Mouse (Mus musculus) cerebellum, postnatal 4 days (tissue): ENCODE results near the gene Tmprss4.

Source experiments
- DNase-seq, 2 experiments: peaks; one replicate each; pipeline ENCODE4 v3.0.0; 2022; ENCODE audit warnings: low spot score in 2 of 2, mixed read lengths in 1 of 2

Gene Tmprss4

DNA sequence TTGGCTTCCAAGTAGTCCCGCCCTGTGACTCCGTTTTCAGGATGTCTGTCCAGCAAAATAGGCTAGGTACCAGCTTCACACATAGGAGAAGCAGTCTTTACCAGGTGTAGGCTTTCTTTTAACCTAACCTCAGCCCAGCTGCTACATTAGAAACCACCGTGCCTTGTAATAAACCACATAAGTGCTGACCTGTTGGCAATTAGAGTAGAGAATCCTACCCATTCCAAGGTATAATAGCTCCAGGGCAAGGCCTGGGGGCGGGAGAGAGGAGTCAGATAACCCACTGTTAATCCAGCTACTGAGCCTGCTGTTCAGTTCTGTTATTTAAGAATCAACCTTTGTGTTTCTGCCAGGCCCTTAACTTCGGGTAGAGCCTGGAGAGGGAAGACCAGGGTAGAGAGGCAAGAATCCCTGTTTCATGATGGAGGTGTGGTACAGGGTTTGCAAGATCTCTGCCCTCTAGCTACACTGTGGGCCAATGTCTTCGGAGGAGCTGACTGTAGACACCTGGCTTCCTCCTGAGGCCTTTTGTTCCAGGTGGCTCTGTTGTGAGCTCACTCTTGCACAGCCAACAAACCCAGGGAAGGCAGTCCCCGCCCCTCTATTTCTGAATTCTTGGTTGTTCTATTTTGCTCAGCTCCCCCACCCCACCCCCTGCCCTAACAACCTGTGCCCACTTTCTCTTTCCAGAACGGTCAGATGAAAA is 7.6 kb downstream of the Tmprss4 start:
- no peak for DNase-seq

DNA sequence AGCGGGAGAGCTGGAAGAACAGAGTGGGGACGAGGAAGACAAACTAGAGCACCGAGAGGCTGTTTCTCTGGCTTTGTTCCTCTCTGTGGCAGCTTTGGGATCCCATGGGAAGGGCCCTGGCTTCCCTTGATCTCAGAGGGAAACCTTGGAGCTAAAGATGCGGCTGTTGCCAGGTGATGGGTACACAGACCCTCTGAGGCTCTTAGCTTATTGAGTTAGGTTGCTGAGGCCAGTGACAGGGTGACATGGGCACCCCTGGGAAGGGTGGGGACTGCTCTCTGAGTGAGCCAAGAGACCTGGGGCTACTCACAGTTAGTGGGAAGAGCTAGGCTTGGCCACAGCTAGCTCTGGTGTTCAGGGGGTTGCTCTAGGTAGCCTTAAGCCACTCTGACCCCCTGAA is 8.4 kb downstream of the Tmprss4 start:
- DNase-seq: no peak

DNA sequence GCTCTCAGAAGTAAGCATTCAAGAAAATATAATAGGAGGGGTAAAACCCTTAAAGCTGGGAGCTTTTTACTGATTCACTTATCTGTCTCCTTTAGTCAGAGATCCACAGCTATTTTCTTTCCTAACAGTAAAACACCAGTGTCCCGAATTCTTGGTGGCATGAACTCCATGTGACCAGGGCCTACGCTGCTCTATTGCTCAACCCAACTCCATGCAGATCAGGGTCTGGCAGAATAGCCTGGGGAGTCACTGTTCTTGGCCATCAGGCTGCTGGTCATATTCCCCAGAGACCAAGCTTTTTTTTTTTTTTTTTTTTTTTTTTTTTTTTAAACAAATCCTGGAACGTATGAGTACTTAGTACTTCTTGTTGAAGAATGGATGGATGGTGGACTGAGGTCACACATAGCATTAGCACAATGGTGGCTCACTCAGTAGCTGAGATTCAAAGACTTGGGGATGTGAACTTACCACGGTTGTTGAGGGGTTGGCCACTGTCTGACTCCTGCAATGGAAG is 14.2 kb downstream of the Tmprss4 start:
- no peak for DNase-seq

DNA sequence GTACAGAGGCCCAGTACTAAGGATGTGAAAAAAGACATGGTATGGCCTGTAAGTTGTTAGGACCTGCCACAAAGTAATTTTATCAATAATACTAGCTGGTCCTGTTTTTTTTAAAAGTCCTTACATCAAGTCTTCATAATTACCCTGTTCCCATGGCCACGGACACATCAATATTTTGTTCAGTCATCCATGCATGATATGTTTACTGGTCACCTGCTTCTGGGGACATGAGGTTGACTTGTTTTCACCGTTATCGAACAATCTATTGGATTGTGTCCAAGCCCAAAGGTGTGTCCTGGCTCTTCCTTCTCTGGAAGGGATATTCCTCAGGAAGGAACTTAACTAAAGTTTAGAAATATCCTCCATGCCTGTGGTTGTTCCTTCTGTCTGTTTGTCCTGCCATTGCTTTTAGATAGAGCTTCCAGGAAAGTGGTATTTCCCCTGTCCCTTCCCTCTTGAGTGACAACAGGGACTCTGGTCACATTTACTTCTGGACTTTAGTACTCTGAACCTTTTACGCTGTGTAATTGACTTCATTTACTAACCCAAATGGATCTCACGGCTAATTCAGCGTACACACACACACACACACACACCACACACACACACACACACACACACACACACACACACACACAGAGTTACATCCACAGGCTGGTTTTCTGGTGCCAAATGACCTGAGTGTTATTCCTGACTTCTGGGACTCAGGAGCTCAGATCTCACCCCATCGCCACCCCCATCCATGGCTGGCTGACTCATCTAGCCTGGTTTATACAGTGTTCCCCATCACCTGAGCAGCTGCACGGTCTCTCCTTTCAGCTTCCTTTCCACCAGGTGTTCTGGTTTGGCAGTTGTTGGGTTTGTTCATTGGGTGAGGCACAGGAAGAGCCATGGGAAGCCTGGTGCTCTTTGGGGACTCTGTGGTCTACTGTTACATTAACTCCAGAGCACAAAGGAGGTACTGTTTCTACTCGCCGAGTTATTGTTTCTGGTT is 15.0 kb downstream of the Tmprss4 start:
- DNase-seq: no peak

DNA sequence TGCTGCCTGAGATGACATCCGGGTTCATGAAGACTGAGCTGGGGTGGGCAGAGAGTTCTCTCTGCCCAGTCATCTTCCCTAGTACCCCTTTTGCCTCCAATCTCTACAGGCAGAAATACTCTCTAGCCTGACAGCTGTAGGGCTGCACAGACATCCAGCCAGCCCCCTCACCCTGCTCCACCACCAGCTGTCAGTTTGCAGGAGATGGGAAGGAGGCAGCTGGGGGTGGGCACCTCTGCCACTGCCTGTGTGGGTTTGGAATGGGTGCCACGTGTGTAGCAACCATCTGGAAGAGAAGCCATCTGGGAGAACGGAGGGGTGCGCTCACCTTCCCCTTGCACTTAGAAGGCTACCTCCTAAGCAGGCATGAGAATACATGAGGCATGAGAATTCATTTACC is 18.6 kb downstream of the Tmprss4 start:
- DNase-seq: no peak

DNA sequence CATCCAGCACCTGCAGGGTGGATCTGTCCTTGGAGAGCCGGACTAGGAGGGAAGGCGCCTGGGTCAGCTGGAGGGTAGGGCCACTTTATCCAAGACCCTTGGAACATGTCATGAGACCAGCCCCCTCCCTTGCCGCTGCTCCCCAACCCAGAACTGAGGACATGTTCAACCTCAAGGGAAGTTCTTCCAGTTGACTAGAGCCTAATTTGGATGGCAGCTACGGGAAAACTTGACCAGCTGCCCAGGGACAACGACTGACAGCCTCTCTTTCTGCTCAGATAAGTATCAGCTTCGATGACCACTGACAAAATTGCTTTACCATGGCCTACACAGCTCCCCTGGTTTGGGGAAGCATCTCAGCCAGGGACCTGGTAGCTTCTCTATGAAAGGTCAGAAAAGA is 20.6 kb downstream of the Tmprss4 start:
- no peak for DNase-seq

DNA sequence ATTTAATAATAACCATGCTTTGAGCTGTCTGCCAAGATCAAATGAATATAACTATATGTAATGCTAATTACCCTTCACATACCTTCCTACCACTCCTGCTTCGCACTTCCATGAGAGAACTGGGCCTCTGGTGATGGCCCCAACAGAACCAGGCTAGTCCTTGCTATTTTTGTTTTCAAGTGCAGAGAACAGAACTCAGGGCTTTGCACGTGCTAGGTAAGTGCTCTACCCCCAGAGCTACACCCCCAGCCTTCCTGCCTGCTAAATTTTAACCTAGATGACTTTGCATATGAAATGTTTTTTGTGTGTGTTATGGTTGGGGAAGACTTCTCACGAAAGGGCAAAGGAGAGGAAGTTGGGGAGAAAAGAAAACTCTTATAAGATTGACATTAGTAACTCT is 21.4 kb downstream of the Tmprss4 start:
- DNase-seq: no peak

DNA sequence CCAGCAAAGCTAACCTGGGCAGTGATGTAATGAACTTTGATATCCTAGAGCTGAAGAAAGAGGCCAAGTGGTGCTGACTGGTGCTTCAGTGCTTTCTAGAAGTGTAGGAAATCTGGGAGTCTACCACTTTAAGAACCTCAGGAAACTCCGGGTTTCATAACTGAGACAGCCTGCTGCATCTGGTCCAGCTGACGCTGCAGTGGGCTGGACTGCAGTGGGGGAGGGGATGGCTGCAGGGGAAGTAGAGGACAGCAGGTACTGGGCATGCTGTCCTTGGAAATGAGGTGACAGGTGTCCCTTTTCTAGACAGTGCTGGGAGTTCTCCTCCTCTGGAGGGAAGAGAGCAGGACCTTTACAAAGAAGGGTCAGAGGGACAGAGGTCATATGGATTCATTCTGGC is 22.1 kb downstream of the Tmprss4 start, which contains the start of gene BC049352:
BC049352 (plus strand) TSS at position 238 of the 400 bp plus-strand sequence.
- no peak for DNase-seq

DNA sequence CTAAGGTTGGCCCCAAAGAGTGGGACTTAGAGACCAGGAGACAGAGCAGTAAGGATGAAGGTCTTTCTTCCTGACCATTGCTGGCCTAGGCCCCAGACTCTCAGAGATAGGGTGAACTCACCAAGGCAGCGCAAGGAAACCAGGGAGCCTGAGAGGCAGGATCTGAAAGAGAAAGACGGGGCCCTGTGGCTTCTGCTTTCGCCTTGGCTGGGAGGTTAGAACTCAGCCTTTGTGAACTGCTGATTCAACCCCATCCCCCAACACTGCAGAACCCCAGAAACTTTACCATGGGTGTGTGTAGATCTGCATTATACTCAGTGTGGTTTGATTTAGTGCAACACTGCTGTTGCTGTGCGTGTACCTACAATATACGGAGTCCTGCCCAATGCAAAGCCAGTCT is 24.6 kb downstream of the Tmprss4 start:
- DNase-seq: no peak

DNA sequence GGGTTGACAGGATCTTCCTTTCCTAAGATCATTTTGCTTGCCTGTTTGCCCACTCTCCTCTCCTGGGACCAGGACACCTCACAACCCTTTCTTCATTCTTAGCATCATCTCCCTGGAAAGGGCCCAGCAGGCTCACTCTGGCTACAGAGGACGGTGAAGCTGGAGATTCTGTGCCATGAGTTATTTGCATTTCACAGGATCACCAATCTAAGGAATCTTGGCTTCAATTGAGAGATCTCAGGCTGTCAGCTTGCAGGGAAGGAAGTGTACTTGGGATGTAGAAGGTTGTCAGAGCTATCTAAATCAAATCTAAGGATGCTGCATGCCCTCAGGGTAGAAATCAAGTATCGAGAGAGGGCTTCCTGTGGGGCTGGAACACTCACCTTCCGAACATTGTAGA is 30.4 kb downstream of the Tmprss4 start:
- no peak for DNase-seq

DNA sequence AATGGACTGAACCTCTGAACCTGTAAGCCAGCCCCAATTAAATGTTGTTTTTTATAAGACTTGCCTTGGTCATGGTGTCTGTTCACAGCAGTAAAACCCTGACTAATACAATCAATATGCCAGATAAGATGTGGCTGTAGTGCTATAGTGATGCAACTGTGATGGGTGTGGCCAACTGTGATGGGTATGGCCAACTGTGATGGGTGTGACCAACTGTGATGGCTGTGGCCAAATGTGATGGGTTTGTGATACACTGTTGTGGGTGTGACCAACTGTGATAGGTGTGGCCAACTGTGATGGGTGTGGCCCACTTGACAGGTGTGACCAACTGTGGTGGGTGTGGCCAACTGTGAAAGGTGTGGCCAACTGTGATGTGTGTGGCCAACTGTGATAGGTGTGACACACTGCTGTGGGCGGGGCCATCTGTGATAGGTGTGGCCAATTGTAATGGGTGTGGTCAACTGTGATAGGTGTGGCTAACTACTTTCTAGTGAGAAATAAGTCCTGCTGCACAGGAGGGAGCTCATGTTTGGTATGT is 32.8 kb downstream of the Tmprss4 start:
- no peak for DNase-seq

DNA sequence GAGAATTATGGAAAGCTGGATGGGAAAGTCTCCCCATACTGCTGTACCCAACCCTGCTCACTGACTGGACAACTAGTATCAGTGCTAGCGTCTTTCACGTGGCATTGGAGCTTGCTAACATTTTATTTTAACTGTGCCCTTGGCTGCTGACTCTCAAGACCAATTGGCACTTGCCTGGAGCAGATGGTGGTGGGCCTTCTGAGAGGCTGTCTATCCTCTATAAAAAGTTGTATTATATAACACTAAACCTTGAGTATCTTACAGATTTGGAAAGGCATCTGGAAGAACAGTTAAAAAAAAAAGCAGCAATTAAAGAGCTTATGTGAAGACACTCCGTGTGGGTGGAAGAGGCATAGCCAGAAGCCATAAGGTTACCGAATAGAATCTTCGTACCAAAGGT is 33.7 kb downstream of the Tmprss4 start:
- DNase-seq: no peak

DNA sequence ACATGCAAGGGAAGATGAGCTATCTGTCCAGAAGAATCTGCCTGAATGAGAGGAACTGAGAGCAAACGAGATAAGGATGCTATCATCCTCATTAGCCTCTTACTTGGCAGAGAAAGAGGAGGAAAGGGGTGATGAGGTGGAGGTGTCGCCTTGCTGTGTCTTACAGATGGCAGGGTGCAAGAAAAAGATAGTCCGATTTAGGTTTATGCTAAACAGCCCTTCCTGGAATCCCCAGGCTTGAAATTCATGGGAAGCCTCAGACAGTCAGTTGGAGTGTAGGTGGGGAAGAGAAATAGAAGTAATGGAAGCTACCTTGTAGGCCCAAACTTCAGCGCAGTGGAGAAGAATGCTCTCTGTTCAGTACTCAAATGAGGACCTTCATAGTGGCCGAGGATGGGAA is 36.0 kb downstream of the Tmprss4 start:
- DNase-seq: no peak

DNA sequence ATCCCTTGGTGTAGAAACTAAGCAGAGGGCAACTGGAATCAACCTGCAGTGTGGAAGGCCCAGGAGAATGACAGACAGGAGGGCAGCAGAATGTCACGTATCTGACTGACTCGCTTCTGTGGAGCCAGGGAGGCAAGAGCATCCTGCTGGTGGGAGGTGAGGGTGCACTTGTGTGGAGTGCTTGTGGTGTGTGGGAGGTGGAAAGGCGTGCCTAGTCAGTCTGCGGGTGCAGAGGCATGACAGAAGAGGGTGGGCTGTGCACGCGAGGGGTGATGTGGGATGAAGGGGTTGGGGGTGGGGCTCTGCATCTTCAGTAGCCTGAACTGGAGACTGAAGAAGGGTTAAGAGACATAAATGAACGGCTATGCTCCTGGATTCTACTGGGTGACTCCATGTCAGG is 50.5 kb downstream of the Tmprss4 start:
- DNase-seq: no peak

DNA sequence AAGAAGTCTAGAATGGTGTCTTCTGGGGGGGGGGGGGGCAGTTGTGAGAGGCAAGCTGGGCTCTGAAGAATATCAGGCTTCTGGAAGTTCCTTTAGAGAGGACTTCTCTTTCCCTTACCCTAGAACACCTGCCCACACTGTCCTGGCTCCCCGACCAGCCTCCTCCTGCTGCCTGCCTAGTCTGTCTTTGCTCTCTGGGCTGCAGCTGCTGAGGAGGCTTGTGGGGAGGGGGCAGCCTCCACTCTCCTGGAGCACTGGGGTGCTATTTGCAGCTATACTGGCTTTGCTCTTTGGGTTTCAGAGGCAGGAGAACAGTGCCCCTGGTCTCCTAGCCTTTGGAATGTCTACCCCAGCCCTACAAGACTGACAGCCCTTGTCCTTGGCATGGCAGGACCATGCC is 53.0 kb downstream of the Tmprss4 start:
- DNase-seq: no peak

DNA sequence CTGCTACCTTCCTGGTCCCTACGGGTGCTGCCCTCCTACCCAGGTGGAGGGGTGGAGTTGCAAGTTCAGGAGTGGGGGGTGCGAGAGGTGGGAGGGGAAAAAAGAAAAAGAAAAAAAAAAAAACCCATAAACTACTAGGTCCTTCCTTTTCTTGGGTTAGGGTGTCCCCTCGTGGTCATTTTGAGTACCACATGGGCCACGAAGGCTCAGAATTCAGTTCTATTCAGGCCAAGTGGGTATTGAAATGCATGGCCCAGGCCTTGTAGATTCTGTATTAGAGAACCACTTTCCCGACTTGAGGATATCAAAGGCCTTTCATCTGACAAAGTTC is 57.7 kb downstream of the Tmprss4 start:
- peak; percentile 74 to 80 for DNase-seq

DNA sequence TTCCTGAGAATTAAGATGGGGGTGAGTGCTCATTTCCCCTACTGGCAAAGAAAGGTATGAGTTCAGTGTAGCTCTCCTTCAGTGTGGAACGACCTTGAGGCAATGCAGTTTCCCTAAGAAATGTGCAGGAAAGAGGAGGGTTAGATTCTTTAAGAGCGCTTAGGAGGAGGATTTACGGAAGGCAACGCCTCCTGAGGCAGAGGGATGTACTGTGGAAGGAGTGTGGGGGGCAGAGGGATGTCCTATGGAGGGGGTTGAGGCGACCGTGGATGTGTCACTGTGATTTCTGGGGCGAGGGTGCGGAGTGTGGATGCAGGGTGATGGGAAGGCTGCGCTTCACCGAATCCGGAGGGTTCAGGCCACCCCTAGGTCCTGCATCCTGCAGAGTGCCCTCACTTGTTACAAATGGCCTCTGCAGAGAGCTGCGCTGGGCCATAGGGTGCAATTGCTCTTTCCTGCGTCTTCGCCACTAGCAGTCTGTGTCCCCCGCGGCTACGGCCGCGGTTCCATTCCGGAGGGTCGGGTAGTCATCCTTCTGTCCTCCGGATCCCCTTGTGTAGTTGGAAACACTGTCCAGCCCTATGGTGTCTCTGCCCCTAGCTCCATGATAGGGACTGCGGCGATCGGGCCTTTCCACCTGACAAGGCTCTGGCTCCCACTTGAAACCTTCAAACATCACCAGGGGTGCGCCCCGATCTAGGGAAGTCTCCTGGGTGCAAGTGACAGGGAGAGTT is 58.2 kb downstream of the Tmprss4 start:
- peak in 1 of 2 experiments; percentile 13 for DNase-seq

DNA sequence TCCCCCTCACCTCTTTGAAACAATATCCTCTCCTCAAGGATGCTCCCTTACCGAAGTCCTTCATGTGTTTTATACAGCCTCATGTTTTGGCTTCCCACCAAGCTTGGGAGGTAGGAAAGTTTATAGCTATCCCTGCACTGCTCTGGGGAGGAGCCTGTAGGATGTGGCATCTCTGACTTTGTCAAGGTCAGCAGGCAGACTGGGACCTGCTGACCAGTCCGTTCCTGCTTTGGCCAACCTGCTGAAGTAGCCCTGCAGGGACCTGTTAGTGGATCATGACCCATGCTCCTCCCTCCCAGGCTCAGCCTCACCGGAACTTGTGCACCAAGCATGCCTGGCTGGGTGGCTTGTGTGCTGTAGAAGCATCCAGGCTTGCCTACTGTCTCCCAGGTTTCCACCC is 61.2 kb downstream of the Tmprss4 start:
- DNase-seq: no peak

DNA sequence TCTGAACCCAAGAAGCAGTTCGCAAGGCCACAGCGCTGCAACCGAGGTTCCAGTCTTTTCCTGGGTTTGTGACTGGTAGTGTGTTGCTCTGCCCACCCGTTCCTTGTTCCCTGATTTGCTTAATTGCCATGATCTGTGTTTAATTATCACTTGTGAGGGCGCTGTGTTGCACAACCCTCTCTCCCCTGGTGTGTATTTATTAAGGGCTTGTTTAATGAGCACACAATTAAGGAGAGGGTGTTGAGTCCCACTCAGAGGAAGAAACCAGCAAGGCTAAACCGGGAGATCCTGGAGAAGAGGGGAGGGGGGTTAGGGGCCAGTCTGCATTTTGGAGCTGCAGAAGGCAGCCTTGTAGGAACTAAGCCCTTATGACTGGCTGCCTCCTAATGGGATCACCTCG is 62.9 kb downstream of the Tmprss4 start:
- DNase-seq: no peak

DNA sequence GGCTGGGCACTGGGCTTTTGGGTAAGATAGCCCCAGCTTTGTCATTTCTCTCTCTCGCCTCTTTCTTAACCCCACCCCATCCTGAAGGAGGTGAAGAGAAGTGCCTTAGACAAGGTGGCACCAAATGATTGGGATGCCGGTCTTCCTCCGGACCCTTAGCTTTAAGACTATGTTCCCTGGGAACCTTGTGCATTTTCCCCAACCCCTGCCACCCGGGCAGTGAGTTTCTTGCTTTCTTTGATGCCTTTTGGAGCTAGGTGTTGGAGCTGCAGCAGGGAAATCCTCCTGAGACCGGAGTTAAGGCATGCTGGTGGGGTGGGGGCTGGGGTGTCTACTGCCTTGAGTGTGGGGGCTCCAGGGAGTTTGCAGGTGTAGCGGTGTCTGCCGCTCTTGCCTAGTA is 64.8 kb downstream of the Tmprss4 start:
- no peak for DNase-seq

DNA sequence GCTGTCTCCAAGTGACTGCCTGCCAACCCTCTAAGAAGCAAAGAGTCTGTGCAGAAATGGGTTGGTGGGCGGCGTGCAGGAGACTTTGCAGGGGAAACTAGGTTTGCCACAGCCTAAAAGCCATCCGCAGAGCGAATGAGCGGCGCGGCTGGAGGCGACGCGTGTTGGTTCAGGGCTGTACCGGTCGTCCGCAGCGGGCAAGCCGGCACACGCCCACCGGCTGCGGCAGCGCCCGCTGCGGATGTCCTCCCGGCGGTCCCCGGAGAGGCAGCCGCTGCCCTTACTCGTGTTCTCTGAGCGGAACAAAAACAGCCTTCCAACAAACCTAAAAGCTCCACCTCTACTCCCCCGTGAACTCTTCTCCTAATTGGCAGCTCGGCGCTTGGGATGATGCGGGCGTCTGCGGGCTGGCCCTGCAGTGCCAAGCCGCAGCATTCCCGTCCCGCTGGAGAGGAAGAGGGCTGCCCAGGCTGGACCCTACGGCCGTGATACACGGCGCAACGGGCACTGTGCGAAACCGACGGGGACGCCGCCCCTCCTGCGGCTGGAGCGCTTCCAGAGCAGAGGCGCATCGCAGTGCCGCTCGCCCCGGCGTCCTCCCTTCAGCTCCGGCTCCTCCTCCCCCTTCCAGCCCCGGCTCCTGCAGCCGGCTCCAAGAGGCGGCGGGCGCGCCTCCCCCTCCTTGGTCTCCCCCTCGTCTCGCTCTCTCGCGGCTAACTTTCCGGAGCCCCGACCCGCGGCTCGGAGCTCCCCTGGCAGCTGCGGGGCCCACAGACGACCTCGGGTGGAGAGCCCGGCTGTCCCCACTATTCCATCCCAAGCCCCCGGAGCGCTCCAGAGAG is 65.5 kb downstream of the Tmprss4 start, which contains the start of gene Scn4b:
Scn4b (plus strand) TSS at position 205 of the 842 bp plus-strand sequence.
- DNase-seq: no peak
